Mouse (Mus musculus): ENCODE data around the gene Plod3. TPM values are rescaled to one million over a fixed set of nuclear protein-coding genes. Genes with fewer than 3 reads are reported as not detected.
A peak's percentile ranks its signal among the peaks of the same experiment; 100 is the strongest.

The Plod3 gene
- polyA plus RNA-seq, 1 experiment from 2014 or later = 8.8 TPM

GRCm38 (mm10) chr5:136961334-136961982, 25.4 kb upstream of the Plod3 start:
- DNase-seq = no peak

DNA sequence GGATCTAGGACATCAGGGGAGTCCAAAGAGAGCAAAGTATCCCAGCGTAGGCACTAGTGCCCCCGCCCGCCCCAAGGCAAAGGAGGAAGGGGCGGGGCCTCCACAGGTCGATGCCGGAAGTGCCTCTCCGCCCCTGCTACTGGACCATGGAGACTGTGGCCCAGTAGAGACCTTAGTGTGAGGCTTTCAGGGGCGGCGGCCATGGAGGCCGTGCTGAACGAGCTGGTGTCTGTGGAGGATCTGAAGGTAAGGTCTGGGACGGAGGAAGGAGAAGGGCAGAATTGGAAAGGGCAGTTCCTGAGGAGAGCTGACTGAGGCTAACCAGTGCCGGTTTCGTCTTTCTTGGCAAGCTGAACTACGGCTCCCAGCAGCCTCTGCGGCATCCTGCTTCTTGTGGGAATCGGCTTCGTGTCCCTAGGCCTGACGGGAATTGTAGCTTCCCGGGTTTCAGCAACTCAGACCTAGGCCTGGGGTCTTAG, 24.8 kb upstream of the Plod3 start:
- under 1% methylated on average over 20 of the region's 20 CpGs for WGBS (ENCODE audit: insufficient replicate concordance)
- Histone ChIP-seq H3K4me3 (ENCODE audit: low read depth, low read length) (peak overlapping the region; percentile 76), H3K27me3 (ENCODE audit: insufficient read depth, low read length) (no peaks in the 10 kb centered on the region), H3K9me3 (ENCODE audit: low read length) (no peaks in the 10 kb centered on the region), H3K36me3 (replicated peaks; ENCODE audit: insufficient read depth, low read length) (peaks cover 29% of the 10 kb centered on the region), H3K4me2 (ENCODE audit: low read depth, low read length) (peak overlapping the region; percentile 84), H3K27ac (ENCODE audit: low read depth) (peak overlapping the region; percentile 92), H3K4me1 (ENCODE audit: insufficient read depth) (peaks cover 42% of the 10 kb centered on the region), H3K9ac (replicated peaks) (peak overlapping the region; percentile 80)
- DNase-seq = peak; percentile 92
- TF ChIP-seq CTCF (IDR thresholded peaks at IDR 0.05; ENCODE audit: low read depth) = no peak
- no peak; the same call in 1 of the 2 replicates for TF ChIP-seq EP300 (IDR thresholded peaks at IDR 0.05; ENCODE audit: low read depth)
- ATAC-seq = peak; percentile 91

More at GRCm38 (mm10) chr5:136961334-136961982, 25.4 kb upstream of the Plod3 start:
- H3K27ac ChIP-seq (ENCODE audit: low read depth) = peak overlapping the region; percentile 92
- H3K9ac ChIP-seq (replicated peaks) = peak overlapping the region; percentile 80
- H3K36me3 ChIP-seq (replicated peaks; ENCODE audit: insufficient read depth, low read length) = peaks cover 29% of the 10 kb centered on the region
- H3K4me1 ChIP-seq (ENCODE audit: insufficient read depth) = peaks cover 37% of the 10 kb centered on the region
- TF ChIP-seq CTCF (IDR thresholded peaks at IDR 0.05; ENCODE audit: low read depth) (no peak), EP300 (IDR thresholded peaks at IDR 0.05; ENCODE audit: low read depth) (no peak)
- H3K4me3 ChIP-seq (ENCODE audit: low read depth, low read length) = peak overlapping the region; percentile 76
- H3K27me3 ChIP-seq (ENCODE audit: insufficient read depth, low read length) = no peaks in the 10 kb centered on the region
- H3K9me3 ChIP-seq (ENCODE audit: low read length) = no peaks in the 10 kb centered on the region
- no peak for ATAC-seq
- H3K4me2 ChIP-seq (ENCODE audit: low read depth, low read length) = peak overlapping the region; percentile 84
- 31% methylated on average over 5 of the region's 5 CpGs for WGBS (ENCODE audit: insufficient replicate concordance)

- H3K4me1 ChIP-seq (ENCODE audit: insufficient read depth) = peaks cover 42% of the 10 kb centered on the region
- TF ChIP-seq CTCF (IDR thresholded peaks at IDR 0.05; ENCODE audit: low read depth) = peak; percentile 98
- TF ChIP-seq EP300 (IDR thresholded peaks at IDR 0.05; ENCODE audit: low read depth) = no peak
- 2% methylated on average over 10 of the region's 10 CpGs for WGBS (ENCODE audit: insufficient replicate concordance)
Observed at GRCm38 (mm10) chr5:136962501-136962900, 24.3 kb upstream of the Plod3 start.

GRCm38 (mm10) chr5:136962966-136963540, 23.8 kb upstream of the Plod3 start:
- H3K36me3 ChIP-seq (replicated peaks; ENCODE audit: insufficient read depth, low read length) = peaks cover 29% of the 10 kb centered on the region
- no peaks in the 10 kb centered on the region for H3K9me3 ChIP-seq (ENCODE audit: low read length)
- ATAC-seq (no peak), DNase-seq (no peak)
- H3K27ac ChIP-seq (ENCODE audit: low read depth) = peak overlapping the region; percentile 92; the same call in 1 of the 2 replicates
- H3K9ac ChIP-seq (replicated peaks) = peak overlapping the region; percentile 80
- peak overlapping the region; percentile 84 for H3K4me2 ChIP-seq (ENCODE audit: low read depth, low read length)
- peaks cover 42% of the 10 kb centered on the region for H3K4me1 ChIP-seq (ENCODE audit: insufficient read depth)
- H3K4me3 ChIP-seq (ENCODE audit: low read depth, low read length) = peak overlapping the region; percentile 76
- H3K27me3 ChIP-seq (ENCODE audit: insufficient read depth, low read length) = no peaks in the 10 kb centered on the region
- WGBS (ENCODE audit: insufficient replicate concordance) = 73% methylated on average over 8 of the region's 8 CpGs
- TF ChIP-seq CTCF (IDR thresholded peaks at IDR 0.05; ENCODE audit: low read depth) (no peak), EP300 (IDR thresholded peaks at IDR 0.05; ENCODE audit: low read depth) (no peak)

More at GRCm38 (mm10) chr5:136962501-136962900, 24.3 kb upstream of the Plod3 start:
- Histone ChIP-seq H3K9ac (replicated peaks) (peak overlapping the region; percentile 80), H3K27ac (ENCODE audit: low read depth) (peak overlapping the region; percentile 92), H3K36me3 (replicated peaks; ENCODE audit: insufficient read depth, low read length) (peaks cover 29% of the 10 kb centered on the region), H3K4me2 (ENCODE audit: low read depth, low read length) (peak overlapping the region; percentile 84), H3K9me3 (ENCODE audit: low read length) (no peaks in the 10 kb centered on the region), H3K4me3 (ENCODE audit: low read depth, low read length) (peak overlapping the region; percentile 76), H3K27me3 (ENCODE audit: insufficient read depth, low read length) (no peaks in the 10 kb centered on the region)
- ATAC-seq (peak; percentile 76), DNase-seq (peak; percentile 89)

DNA sequence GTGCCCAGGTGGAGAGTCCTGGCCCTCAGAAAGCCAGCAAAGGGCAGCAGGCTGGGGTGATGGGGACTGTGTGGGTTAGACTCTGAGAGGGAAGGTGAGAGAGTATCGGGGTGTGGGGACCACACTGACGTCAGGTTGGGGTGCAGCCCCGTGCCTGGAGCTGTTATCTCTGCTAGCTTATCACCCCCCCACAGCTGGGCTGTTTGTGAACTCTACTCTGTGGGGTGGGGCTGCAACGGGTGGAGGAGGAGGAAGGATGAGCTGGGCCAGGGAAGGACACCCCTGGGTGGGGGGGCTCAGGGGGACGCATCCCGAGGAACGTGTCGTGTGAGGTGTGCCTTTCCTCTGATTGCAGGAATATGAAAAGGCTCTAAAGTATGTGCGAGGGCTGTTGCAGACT, 21.6 kb upstream of the Plod3 start:
- H3K27ac ChIP-seq (ENCODE audit: low read depth) = peak overlapping the region; percentile 44
- peaks cover 29% of the 10 kb centered on the region for H3K36me3 ChIP-seq (replicated peaks; ENCODE audit: insufficient read depth, low read length)
- peak; percentile 40 for ATAC-seq
- DNase-seq = peak; percentile 64
- peaks cover 42% of the 10 kb centered on the region for H3K4me1 ChIP-seq (ENCODE audit: insufficient read depth)
- H3K4me3 ChIP-seq (ENCODE audit: low read depth, low read length) = no peak overlapping the region
- WGBS (ENCODE audit: insufficient replicate concordance) = 61% methylated on average over 9 of the region's 9 CpGs
- H3K4me2 ChIP-seq (ENCODE audit: low read depth, low read length) = peak overlapping the region; percentile 53
- no peak overlapping the region for H3K9ac ChIP-seq (replicated peaks)
- TF ChIP-seq CTCF (IDR thresholded peaks at IDR 0.05; ENCODE audit: low read depth) = no peak
- peak; percentile 89 for TF ChIP-seq EP300 (IDR thresholded peaks at IDR 0.05; ENCODE audit: low read depth)
- no peaks in the 10 kb centered on the region for H3K27me3 ChIP-seq (ENCODE audit: insufficient read depth, low read length)
- no peaks in the 10 kb centered on the region for H3K9me3 ChIP-seq (ENCODE audit: low read length)

DNA sequence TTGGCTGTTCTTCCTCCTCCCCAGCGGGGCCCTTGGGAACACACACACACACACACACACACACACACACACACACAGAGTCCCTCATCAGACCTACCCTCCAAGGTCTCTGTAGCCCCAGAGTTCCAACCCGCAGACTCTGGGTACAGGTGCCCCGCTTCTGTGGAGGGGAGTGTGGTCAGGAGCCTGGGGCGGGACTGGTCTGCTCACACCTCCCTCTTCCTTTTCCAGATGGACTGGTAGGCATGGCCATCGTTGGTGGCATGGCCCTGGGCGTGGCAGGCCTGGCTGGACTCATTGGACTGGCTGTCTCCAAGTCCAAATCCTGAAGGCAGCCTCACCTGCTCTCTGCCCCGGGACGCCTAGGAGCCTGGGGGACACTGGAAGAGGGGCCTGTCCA, 21.1 kb upstream of the Plod3 start:
- Histone ChIP-seq H3K27ac (ENCODE audit: low read depth) (peak overlapping the region; percentile 44), H3K9me3 (ENCODE audit: low read length) (no peaks in the 10 kb centered on the region), H3K4me3 (ENCODE audit: low read depth, low read length) (no peak overlapping the region), H3K4me1 (ENCODE audit: insufficient read depth) (peaks cover 42% of the 10 kb centered on the region), H3K4me2 (ENCODE audit: low read depth, low read length) (peak overlapping the region; percentile 53), H3K27me3 (ENCODE audit: insufficient read depth, low read length) (no peaks in the 10 kb centered on the region), H3K9ac (replicated peaks) (peak overlapping the region; percentile 31; the same call in 1 of the 2 replicates), H3K36me3 (replicated peaks; ENCODE audit: insufficient read depth, low read length) (peaks cover 29% of the 10 kb centered on the region)
- DNase-seq (peak; percentile 30), ATAC-seq (no peak)
- WGBS (ENCODE audit: insufficient replicate concordance) = 64% methylated on average over 8 of the region's 8 CpGs
- TF ChIP-seq EP300 (IDR thresholded peaks at IDR 0.05; ENCODE audit: low read depth) (no peak), CTCF (IDR thresholded peaks at IDR 0.05; ENCODE audit: low read depth) (no peak)
